ENCODE assay signal across 8 mouse cellular contexts in genomic region chr3:68542944-68543501, GRCm38 (mm10).
A peak's percentile ranks its signal among the peaks of the same experiment; 100 is the strongest.
DNase-seq lines count a peak whose midpoint lies in the region; ATAC-seq and TF ChIP-seq lines count a peak whose summit lies in the region.

No protein-coding gene starts in this region.

- no peak overlapping the region for H3K9ac ChIP-seq in liver, postnatal 0 days (replicated peaks)

- peak; percentile 91 to 97 for ATAC-seq in hematopoietic stem cell, adult 5-6 weeks (replicated peaks in 1 of 2; ENCODE audit: insufficient read depth in 1 of 2, low FRiP score in 2 of 2, low TSS enrichment in 1 of 2, low read depth in 1 of 2, poor library complexity in 2 of 2, severe bottlenecking in 2 of 2)
- ATAC-seq in liver, postnatal 0 days = peak; percentile 60; the same call in 1 of the 2 replicates

- H3K9me3 ChIP-seq in liver, postnatal 0 days (ENCODE audit: low read length) = no peaks in the 10 kb centered on the region

- H3K27me3 ChIP-seq in liver, postnatal 0 days (ENCODE audit: insufficient read depth, low read length) = no peaks in the 10 kb centered on the region

- H3K36me3 ChIP-seq in liver, postnatal 0 days (replicated peaks; ENCODE audit: insufficient read depth, low read length) = no peaks in the 10 kb centered on the region

- peak overlapping the region; percentile 46 for H3K4me3 ChIP-seq in layer of hippocampus, adult 2 months
- no peak overlapping the region for H3K4me3 ChIP-seq in liver, postnatal 0 days (ENCODE audit: low read depth, low read length)
- H3K4me3 ChIP-seq in olfactory bulb, adult 2 months (ENCODE audit: insufficient read depth, low read depth, low read length) = peak overlapping the region; percentile 39

- DNase-seq in NIH3T3 (ENCODE audit: low read depth) = peak; percentile 85
- peak; percentile 68 for DNase-seq in cerebellum, adult 8-10 months
- peak; percentile 65 for DNase-seq in forelimb bud, embryonic 11.5 days (ENCODE audit: low read depth, low spot score)
- DNase-seq in layer of hippocampus, adult 2 months (ENCODE audit: low spot score in 2 of 2) = peak; percentile 72 to 84
- peak; percentile 34 for DNase-seq in liver, postnatal 0 days
- DNase-seq in yolk sac, embryonic 10.5 days (ENCODE audit: low spot score) = peak; percentile 72

- peak; percentile 89 for TF ChIP-seq CTCF in layer of hippocampus, adult 2 months (conservative IDR thresholded peaks at IDR 0.05)
- TF ChIP-seq CTCF in liver, postnatal 0 days (IDR thresholded peaks at IDR 0.05; ENCODE audit: low read depth) = peak; percentile 65
- TF ChIP-seq CTCF in olfactory bulb, adult 2 months (IDR thresholded peaks at IDR 0.05; ENCODE audit: insufficient read depth, low read depth, low read length) = peak; percentile 70

- no peak for TF ChIP-seq POLR2A in olfactory bulb, adult 2 months (IDR thresholded peaks at IDR 0.05; ENCODE audit: insufficient read depth, low read depth, low read length)

- TF ChIP-seq EP300 in liver, postnatal 0 days (IDR thresholded peaks at IDR 0.05; ENCODE audit: low read depth) = no peak

- 0 out of 2 replicates have a peak, but pooled peaks cover 3% of the 10 kb centered on the region for H3K4me1 ChIP-seq in liver, postnatal 0 days (ENCODE audit: insufficient read depth)
- peaks cover 3% of the 10 kb centered on the region; the same call in 1 of the 2 replicates for H3K4me1 ChIP-seq in olfactory bulb, adult 2 months (ENCODE audit: control insufficient read depth, insufficient read depth, low read length)

- 7% methylated on average over 7 of the region's 7 CpGs for WGBS in liver, postnatal 0 days (ENCODE audit: insufficient replicate concordance)
- WGBS in olfactory bulb, adult 2 months = 10% methylated on average over 7 of the region's 7 CpGs

- H3K4me2 ChIP-seq in liver, postnatal 0 days (ENCODE audit: low read depth, low read length) = peak overlapping the region; percentile 58

- peak overlapping the region; percentile 88 for H3K27ac ChIP-seq in layer of hippocampus, adult 2 months
- H3K27ac ChIP-seq in liver, postnatal 0 days (ENCODE audit: low read depth) = no peak overlapping the region
- H3K27ac ChIP-seq in olfactory bulb, adult 2 months (ENCODE audit: insufficient read depth, low read depth, low read length) = no peak overlapping the region

Comparison
In these comparisons a context has a peak if more than half of its experiments do, and no peak if none do; other contexts are left out.
1. DNase-seq: peak in every context shown above with its lines; median percentile 85 in NIH3T3; 78 in layer of hippocampus, adult 2 months; 72 in yolk sac, embryonic 10.5 days; 68 in cerebellum, adult 8-10 months; 65 in forelimb bud, embryonic 11.5 days; 34 in liver, postnatal 0 days.